Mouse (Mus musculus) midbrain, embryonic 10.5 days (tissue): Measurements from ENCODE around the gene Slc38a4. TPM values are rescaled to one million over a fixed set of nuclear protein-coding genes. Genes with fewer than 3 reads are reported as not detected.

ENCODE experiments used
- DNase-seq: peaks from one replicate; pipeline ENCODE4 v3.0.0-alpha.2; 2017; ENCODE audit warnings: low spot score
- H3K27ac ChIP-seq: fragments of 300-500 bp; sonication (generic); replicated peaks from 2 replicates; pipeline ENCODE4 v1.5.1; 2016; ENCODE audit warnings: mild to moderate bottlenecking
- H3K27me3 ChIP-seq: fragments of 300-500 bp; sonication (generic); 2 replicates; pipeline ENCODE4 v1.6.1; 2016; ENCODE audit warnings: low read depth, mild to moderate bottlenecking; ENCODE audit not compliant: poor library complexity, severe bottlenecking
- H3K36me3 ChIP-seq: fragments of 300-500 bp; sonication (generic); 2 replicates; pipeline ENCODE4 v1.6.1; 2016; ENCODE audit warnings: mild to moderate bottlenecking, moderate library complexity
- H3K4me1 ChIP-seq: fragments of 300-500 bp; sonication (generic); 2 replicates; pipeline ENCODE4 v1.6.1; 2016
- H3K4me3 ChIP-seq: fragments of 300-500 bp; sonication (generic); 2 replicates; pipeline ENCODE4 v1.5.1; 2016; ENCODE audit warnings: mild to moderate bottlenecking, moderate library complexity
- H3K9me3 ChIP-seq: fragments of 300-500 bp; sonication (generic); replicated peaks from 2 replicates; pipeline ENCODE4 v1.6.1; 2016; ENCODE audit warnings: mild to moderate bottlenecking
- WGBS: fragments of 180-500 bp; shearing (Covaris S2); methylation state at CpG from one replicate; pipeline ENCODE4 v1.1.7; 2016; 5-methylcytosine and 5-hydroxymethylcytosine counted together
- polyA plus RNA-seq: library from polyadenylated mRNA; unstranded; fragments of >200 nt; fragmentation: Nextera tagmentation; extraction: Ambion mirVana; gene quantifications from 2 replicates; pipeline ENCODE4 v1.2.1, GENCODE M21; 2016

The Slc38a4 gene
- polyA plus RNA-seq, result 24.4 and 27.3 TPM in 2 replicates

DNA sequence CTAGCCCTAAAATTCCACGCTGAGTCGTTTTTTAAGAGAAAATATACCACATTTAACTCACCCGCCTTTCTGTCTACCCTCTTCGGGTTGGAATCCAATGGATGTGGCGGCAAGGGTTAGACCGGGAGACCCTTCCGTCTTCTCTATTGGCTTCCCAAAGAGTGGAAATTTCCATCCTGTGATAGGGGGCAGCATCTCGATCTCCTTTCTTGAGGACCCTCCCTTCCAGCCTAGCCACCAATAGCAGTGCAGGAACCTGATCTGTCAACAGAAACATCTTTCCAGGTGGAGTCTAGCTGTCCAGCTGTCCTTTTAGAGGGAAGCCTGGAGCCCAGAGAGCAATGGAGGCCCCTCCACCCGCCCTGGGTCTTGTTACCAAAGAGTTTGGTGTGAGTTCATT is at the start of gene Slc38a4:
Slc38a4 (minus strand) TSS at position 163 of the 400 bp plus-strand sequence.
- Histone ChIP-seq H3K9me3 (peaks cover 19% of the 10 kb centered on the region), H3K4me3 (peak within 1 kb of the TSS; percentile 54), H3K27ac (peak within 1 kb of the TSS; percentile 14; the same call in 1 of the 2 replicates), H3K36me3 (no peaks in the 10 kb centered on the region), H3K27me3 (no peaks in the 10 kb centered on the region), H3K4me1 (peaks cover 13% of the 10 kb centered on the region; the same call in 1 of the 2 replicates)
- DNase-seq, result peak; percentile 34
- 55% methylated on average over 9 of the region's 9 CpGs for WGBS

DNA sequence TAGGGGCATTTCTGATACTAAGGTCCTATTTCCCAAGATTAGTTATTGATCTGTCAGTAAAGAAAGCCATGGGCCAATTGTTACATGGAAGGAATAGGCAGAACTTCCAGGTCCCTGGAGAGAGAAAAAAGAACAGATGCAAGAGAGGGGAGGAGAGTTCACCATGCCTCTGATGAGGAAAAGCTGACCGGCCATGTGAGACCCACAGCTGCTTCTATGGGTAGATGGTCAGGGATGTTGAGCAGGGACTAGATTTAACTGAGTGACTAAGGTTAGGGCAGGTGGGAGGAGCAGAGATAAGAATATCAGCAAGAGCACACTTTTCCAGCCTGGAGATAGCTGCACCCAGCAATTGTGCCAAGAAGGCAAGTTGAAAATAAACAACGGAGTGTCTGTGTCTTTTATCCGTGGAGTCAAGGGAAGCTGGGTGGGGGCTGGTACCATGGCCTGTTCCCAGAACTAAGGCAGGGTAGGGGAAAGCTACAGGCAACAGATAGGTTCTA is 49.2 kb upstream of the Slc38a4 start:
- Histone ChIP-seq H3K27ac (no peak overlapping the region), H3K36me3 (no peaks in the 10 kb centered on the region), H3K4me3 (no peak overlapping the region), H3K27me3 (no peaks in the 10 kb centered on the region), H3K4me1 (no peaks in the 10 kb centered on the region), H3K9me3 (no peaks in the 10 kb centered on the region)
- DNase-seq, result no peak
- WGBS, result 82% methylated on average over 3 of the region's 3 CpGs

DNA sequence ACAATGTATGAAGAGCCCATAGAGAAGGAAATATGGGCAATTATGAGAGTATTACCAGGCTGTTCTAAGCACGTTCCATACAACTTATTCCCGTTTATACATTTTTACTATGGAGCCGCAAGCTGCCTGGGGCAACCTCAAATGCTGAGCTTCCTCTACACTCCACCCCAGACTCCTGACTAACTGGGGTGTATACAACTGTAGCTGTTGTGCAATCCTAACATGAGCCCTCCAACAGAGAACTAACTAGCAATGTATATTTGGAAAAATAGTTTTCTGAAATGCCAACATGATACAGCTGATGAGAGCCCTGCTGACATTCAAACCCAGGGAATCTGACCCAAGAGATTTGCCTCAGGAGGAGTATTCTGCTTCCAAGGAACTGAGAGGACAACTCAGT is 48.3 kb upstream of the Slc38a4 start:
- Histone ChIP-seq H3K36me3 (no peaks in the 10 kb centered on the region), H3K4me1 (no peaks in the 10 kb centered on the region), H3K9me3 (no peaks in the 10 kb centered on the region), H3K27ac (no peak overlapping the region), H3K27me3 (no peaks in the 10 kb centered on the region), H3K4me3 (no peak overlapping the region)
- no peak for DNase-seq
- WGBS, result 90% methylated on average over 3 of the region's 3 CpGs

DNA sequence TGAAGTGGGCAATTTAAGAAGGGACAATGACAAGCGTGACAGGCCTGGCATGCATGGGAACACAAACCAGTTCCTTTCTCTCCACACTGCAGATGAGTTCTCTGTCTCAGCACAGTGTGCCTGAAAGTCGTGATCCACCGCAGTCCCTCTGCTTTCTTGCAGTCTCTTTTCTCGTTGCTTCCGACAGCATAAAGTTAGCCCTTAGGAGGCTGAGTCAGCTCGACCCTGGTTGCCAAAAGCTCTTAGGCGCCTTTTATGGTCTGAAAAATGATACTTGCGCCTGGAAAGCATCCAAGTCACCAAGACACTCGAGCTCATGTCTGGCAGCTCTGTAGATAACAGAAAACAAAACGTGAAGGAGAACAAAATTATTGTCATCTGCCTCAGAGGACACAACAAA is 47.1 kb upstream of the Slc38a4 start:
- 84% methylated on average over 10 of the region's 10 CpGs for WGBS
- Histone ChIP-seq H3K4me1 (no peaks in the 10 kb centered on the region), H3K4me3 (no peak overlapping the region), H3K27me3 (no peaks in the 10 kb centered on the region), H3K9me3 (no peaks in the 10 kb centered on the region), H3K36me3 (no peaks in the 10 kb centered on the region), H3K27ac (no peak overlapping the region)
- no peak for DNase-seq

DNA sequence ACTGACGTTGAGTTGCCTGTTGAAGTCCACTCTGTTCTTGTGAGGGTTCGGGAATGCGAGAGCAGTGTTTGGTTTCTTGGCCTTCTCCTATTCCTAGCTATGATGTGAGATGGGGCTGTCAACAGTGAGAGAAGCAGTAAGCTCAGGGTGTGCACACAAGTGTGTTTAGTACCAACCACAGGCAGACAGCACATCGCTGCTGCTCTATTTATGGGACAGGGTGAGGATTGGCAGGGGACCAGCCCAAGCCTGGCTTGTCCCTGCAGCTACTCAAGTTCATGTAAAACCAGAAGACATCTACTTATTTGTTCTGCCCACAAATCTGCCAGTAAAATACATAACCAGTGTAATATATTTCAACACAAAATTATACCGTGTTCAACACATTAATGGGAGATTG is 46.4 kb upstream of the Slc38a4 start:
- Histone ChIP-seq H3K4me1 (peaks cover 4% of the 10 kb centered on the region), H3K4me3 (no peak overlapping the region), H3K27ac (no peak overlapping the region), H3K36me3 (no peaks in the 10 kb centered on the region), H3K9me3 (no peaks in the 10 kb centered on the region), H3K27me3 (no peaks in the 10 kb centered on the region)
- 94% methylated on average over 5 of the region's 5 CpGs for WGBS
- DNase-seq, result no peak

DNA sequence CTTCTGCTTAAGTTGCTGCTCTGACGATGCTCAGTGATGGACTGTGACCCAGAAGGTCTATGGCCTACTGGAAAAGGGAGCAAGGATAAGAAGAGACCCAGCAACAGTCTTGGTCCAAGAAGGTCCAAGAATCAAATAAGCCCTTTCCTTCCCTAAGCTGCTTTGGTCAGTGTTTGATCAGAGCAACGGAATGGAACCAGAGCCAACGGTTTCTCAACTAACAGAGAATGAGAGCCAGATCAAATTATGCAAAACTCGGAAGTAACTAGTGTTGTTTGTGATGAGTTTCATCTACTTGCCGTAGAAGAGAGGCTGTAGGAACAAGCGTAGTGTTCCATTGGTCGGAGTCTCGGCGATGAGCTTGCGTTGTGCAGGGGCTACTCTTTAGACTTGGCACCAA is 43.3 kb upstream of the Slc38a4 start:
- no peaks in the 10 kb centered on the region for H3K36me3 ChIP-seq
- no peaks in the 10 kb centered on the region for H3K9me3 ChIP-seq
- no peak overlapping the region for H3K27ac ChIP-seq
- 94% methylated on average over 10 of the region's 10 CpGs for WGBS
- H3K4me3 ChIP-seq, result no peak overlapping the region
- peaks cover 4% of the 10 kb centered on the region for H3K4me1 ChIP-seq
- no peak for DNase-seq
- no peaks in the 10 kb centered on the region for H3K27me3 ChIP-seq

DNA sequence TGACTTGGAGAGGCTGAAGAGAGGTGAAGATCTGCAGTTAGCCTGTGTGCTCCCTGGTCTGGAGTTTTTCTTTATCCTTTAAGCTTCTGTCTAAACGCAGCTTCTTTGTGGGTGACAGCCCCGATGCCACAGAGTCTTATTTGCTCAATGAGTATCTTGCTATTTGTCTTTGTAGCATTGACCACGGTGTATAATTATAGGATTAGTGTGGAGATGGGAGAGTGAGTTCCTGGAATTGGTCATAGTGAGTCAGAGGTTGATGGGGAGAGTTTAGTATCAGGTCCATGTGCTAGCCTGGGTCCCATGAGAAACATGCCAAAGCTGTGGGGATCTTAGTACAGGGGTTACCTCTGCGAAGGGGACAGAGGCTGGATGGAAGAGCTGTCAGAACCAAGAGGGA is 41.8 kb upstream of the Slc38a4 start:
- DNase-seq, result no peak
- 70% methylated on average over 4 of the region's 4 CpGs for WGBS

DNA sequence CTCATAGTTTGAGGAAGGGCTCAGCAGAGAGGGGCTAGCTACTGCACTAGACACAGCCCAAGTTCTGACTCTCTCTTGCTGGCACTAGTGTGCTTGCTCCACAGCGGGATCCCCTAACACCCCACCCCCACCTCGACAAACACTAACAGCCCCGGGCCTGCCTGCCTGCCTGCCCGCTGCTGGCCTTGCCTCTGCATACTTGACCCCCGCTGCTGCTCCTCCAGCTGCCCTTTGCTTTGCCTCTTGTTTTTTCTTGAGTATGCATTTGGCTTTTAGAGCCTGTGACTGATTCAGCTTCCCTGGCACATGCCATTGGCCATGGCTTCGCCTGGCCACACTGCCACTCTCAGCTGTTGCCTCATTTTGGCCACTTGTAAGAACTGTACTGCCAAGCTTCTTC is 33.8 kb upstream of the Slc38a4 start:
- Histone ChIP-seq H3K4me3 (peak overlapping the region; percentile 7; the same call in 1 of the 2 replicates), H3K9me3 (no peaks in the 10 kb centered on the region), H3K27me3 (no peaks in the 10 kb centered on the region), H3K4me1 (peaks cover 14% of the 10 kb centered on the region), H3K36me3 (no peaks in the 10 kb centered on the region), H3K27ac (peak overlapping the region; percentile 74)
- DNase-seq, result peak; percentile 55
- WGBS, result 8% methylated on average over 6 of the region's 6 CpGs

More for the DNA sequence above, 41.8 kb upstream of the Slc38a4 start:
- no peak overlapping the region for H3K4me3 ChIP-seq
- no peaks in the 10 kb centered on the region for H3K36me3 ChIP-seq
- H3K4me1 ChIP-seq, result peaks cover 4% of the 10 kb centered on the region
- no peak overlapping the region for H3K27ac ChIP-seq
- H3K9me3 ChIP-seq, result no peaks in the 10 kb centered on the region
- H3K27me3 ChIP-seq, result no peaks in the 10 kb centered on the region

DNA sequence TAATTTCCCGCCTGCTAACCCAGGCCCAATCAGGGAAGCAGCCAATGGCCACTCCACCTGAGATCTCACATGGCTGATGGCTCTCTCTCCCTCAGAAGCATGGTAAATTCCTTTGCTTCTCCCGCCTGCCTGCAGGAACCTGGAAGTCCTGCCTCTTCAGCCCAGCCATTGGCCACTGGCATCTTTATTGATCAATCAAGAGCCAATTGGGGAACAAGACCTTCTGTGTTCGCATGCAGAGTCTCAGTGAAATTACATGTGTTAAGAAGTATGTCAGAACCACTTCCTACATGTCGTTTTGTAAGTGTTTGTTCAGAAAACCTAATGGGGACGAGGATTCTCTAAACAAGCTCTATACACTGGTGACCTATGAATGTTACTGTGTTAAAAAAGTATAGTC is 30.1 kb upstream of the Slc38a4 start:
- no peak overlapping the region for H3K4me3 ChIP-seq
- 61% methylated on average over 5 of the region's 5 CpGs for WGBS
- H3K4me1 ChIP-seq, result peaks cover 14% of the 10 kb centered on the region
- DNase-seq, result peak; percentile 27
- no peaks in the 10 kb centered on the region for H3K27me3 ChIP-seq
- no peaks in the 10 kb centered on the region for H3K9me3 ChIP-seq
- no peak overlapping the region for H3K27ac ChIP-seq
- H3K36me3 ChIP-seq, result no peaks in the 10 kb centered on the region

DNA sequence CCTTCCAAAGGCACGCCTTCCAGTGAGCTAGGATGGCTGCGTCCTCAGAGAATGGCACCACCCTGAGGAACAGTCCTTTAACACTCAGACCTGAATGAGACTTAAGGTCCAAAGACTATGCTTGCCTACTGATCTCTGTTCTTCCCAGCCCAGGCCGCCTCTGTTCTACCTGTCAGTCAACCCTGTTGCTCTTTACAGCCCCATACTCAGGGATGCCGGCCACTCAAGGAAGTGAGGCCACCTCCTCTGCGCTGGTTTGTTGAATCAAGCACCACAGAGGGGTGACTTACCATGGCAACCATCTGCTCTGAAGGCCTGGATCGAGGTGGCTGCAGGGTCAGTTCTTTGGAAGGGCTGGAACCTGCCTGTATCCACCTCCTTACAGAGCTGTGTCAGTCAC is 21.9 kb upstream of the Slc38a4 start:
- Histone ChIP-seq H3K4me1 (peaks cover 7% of the 10 kb centered on the region), H3K9me3 (no peaks in the 10 kb centered on the region), H3K4me3 (no peak overlapping the region), H3K36me3 (no peaks in the 10 kb centered on the region), H3K27ac (no peak overlapping the region), H3K27me3 (no peaks in the 10 kb centered on the region)
- WGBS, result 90% methylated on average over 6 of the region's 6 CpGs
- no peak for DNase-seq

DNA sequence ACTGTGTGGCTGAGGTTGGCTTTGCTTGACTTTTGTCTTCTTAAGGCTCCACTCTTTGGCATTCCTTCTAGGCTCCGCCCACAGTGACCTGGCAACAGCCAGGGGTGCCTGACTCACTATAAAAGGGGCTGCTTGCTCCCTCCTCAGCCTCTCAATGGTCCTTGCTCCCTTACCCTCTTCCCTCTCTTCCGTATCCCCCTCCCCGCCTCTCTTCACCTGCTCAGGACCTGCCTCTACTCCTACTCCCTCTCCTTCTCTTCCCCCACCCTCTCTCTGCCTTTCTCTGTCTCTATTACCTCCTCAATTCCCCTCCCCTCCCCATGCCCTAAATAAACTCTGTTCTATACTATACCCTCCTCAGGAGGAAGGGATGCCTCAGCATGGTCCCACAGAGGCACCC is 20.3 kb upstream of the Slc38a4 start:
- Histone ChIP-seq H3K4me3 (no peak overlapping the region), H3K36me3 (no peaks in the 10 kb centered on the region), H3K4me1 (peaks cover 7% of the 10 kb centered on the region), H3K27me3 (no peaks in the 10 kb centered on the region), H3K9me3 (no peaks in the 10 kb centered on the region), H3K27ac (no peak overlapping the region)
- 57% methylated on average over 3 of the region's 3 CpGs for WGBS
- DNase-seq, result no peak

DNA sequence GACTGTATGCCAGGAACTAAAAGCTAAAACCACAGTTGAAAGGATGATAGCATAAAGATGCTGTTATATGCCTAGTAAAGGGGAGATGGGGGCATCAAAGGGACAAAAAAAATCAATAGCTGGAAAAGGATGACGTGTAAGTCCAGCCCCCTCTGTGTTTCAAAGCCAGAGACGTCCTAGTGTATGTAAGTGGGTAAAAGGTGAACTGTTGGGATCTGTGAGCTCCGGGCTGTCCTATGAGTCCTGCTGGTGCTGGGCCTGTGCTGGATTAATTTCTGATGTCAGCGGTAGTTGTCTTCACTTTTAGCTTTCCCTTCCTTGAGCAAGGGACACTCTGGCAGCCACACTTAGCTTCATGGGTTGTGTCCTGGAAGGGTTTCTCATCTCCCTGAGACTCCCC is 19.5 kb upstream of the Slc38a4 start:
- WGBS, result 81% methylated on average over 4 of the region's 4 CpGs
- no peaks in the 10 kb centered on the region for H3K9me3 ChIP-seq
- no peak for DNase-seq
- H3K4me3 ChIP-seq, result no peak overlapping the region
- no peaks in the 10 kb centered on the region for H3K36me3 ChIP-seq
- H3K4me1 ChIP-seq, result peaks cover 7% of the 10 kb centered on the region
- H3K27ac ChIP-seq, result no peak overlapping the region; the same call in 1 of the 2 replicates
- H3K27me3 ChIP-seq, result no peaks in the 10 kb centered on the region

DNA sequence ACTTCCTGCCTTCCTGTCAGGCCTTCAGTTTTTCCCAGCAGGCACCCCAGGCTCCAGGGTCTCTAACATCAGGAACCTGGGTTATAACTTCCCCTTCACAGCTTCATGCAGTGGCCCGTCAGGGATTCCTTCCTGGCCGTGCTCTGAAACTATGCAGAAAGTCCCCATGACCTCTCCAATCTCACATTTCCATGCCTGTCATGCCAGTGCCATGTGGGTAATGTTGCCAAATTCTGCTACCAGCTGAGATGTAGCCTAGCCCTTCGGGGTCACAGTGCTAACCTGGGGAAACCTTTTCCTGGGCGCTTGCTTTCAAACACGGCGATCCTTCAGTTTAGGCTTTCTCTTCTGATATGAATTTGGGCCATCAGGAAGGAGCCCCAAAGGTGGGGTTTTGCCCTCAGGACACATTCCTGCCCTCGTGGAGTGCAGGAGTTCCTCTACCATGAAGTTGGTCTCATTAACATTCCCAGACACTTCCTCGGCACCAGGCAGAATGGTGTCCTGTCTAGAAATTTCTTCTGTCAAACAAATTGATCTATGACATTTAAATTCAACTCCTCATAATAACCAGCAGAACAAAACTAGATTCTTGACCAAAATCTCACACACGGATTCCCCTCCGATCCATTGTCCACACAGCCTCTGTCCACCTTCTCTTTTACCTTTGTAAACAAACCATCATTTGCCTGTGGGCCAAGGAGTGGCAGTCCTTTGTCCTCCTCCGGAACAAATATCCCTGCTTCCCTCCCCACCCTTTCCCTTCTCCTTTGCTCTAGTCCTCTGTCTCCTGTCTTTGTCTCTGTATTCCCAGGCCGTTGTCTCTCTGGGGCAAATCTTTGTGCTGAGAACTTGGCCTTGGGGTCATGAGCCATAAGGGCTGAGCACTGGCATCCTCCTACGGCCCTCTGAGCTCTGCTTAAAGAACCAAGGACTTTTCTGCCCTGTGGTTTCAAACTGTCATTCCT is 17.4 kb upstream of the Slc38a4 start:
- no peak overlapping the region for H3K4me3 ChIP-seq
- H3K9me3 ChIP-seq, result no peaks in the 10 kb centered on the region
- no peak for DNase-seq
- 74% methylated on average over 13 of the region's 13 CpGs for WGBS
- peaks cover 7% of the 10 kb centered on the region for H3K4me1 ChIP-seq
- peak overlapping the region; percentile 46 for H3K27ac ChIP-seq
- no peaks in the 10 kb centered on the region for H3K27me3 ChIP-seq
- no peaks in the 10 kb centered on the region for H3K36me3 ChIP-seq
